Mouse (Mus musculus) heart, postnatal 14 days (tissue): ENCODE results near the gene Gdf11. TPM values are rescaled to one million over a fixed set of nuclear protein-coding genes. Genes with fewer than 3 reads are reported as not detected.

Source experiments
- DNase-seq, 2 experiments: peaks; one replicate each; pipeline ENCODE4 v3.0.0; 2021 to 2022
- intact Hi-C: fragments of 180-260 bp; cut with DNase I; formaldehyde crosslinking; loops from one replicate; pipeline ENCODE4 v1.15.1; 2025
- long read RNA-seq, 2 experiments: library from polyadenylated mRNA; stranded (forward); transcript quantifications; one replicate each; pipeline ENCODE4 v2.0.0; 2021
- total RNA-seq, 2 experiments: library from RNA; stranded (reverse); gene quantifications; 2 replicates each; pipeline ENCODE4 v1.2.3; 2021

Gene Gdf11
- total RNA-seq, result 1 to 10 TPM; 2.8 TPM
- long read RNA-seq, experiment 1, full-length matches to known transcripts, result 1 of 2 reads
- long read RNA-seq, experiment 1, partial matches to known transcripts, result 0 of 2 reads
- long read RNA-seq, experiment 1, other reads (novel, unspliced or antisense), result 1 of 2 reads
- long read RNA-seq, experiment 2, partial matches to known transcripts, result 0 of 2 reads
- long read RNA-seq, experiment 2, other reads (novel, unspliced or antisense), result 2 of 2 reads

DNA sequence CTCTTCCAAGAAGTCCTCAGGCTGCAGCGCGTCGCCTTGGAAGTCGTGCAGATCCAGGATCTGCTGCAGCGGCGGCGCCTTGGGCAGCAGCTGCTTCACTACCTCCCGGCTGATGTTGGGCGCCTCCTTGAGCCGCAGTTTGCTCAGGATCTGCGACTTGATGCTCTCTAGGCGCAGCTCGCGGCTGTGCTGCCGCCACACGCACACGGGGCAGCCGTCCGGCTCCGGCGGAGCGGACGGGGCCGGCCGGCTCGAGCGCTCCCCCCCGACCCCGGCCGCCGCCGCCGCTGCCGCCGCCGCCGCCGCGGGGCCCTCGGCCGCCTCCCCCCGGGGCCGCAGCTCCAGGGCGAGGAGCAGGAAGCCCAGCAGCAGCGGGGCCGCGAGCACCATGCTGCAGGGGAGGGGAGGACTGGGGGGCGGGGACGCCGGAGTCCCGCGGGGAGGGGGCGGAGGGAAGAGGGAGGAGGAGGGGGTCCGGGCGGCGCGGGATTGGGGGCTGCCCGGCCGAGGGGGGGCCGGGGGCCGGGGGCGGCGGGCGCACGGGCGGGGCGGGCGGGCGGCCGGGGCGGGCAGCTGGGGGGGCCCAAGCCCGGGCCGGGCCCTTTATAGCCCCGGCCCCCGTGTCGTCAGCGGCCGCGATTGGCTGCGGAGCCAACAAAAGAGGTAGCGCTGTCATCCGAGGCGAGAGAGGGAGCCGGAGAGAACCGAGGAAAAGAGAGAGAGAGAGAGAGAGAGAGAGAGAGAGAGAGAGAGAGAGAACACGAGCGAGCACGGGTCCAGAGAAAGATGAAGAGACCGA is at the start of gene Gdf11:
Gene Gdf11, minus strand, starts transcription at position 423 of the 799 bp plus-strand sequence.
- intact Hi-C loops, result no loop called here
- DNase-seq, result peak; percentile 67 to 69

- intact Hi-C loops, result no loop called here
- no peak for DNase-seq
Measured at GRCm38 (mm10) chr10:128940475-128941061, 49.0 kb upstream of the Gdf11 start.

DNA sequence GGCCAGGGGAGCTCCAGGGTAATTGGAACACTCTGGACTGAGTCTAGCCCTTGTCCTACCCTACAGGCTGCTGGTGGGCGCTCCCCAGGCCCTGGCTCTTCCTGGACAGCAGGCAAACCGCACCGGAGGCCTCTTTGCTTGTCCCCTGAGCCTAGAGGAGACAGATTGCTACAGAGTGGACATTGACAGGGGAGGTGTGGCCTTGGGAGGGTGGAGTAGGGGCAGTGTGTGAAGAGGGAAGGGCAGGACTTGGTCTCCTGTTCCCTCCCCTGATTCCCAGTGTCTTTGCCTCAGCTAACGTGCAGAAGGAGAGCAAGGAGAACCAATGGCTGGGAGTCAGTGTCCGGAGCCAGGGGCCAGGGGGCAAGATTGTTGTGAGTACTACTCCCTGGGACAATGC is 47.5 kb upstream of the Gdf11 start:
- DNase-seq, result no peak
- intact Hi-C loops, result no loop called here

GRCm38 (mm10) chr10:128938457-128938856 is 46.9 kb upstream of the Gdf11 start:
- DNase-seq, result peak; percentile 81 to 90
- intact Hi-C loops, result no loop called here

GRCm38 (mm10) chr10:128937756-128938390 is 46.4 kb upstream of the Gdf11 start:
- DNase-seq, result peak in 1 of 2 experiments; percentile 35
- intact Hi-C loops, result loop anchor here (2.0 kb wide), 1 partner anchor 25 kb away; no protein-coding TSS in a partner anchor

GRCm38 (mm10) chr10:128935826-128936440 is 44.4 kb upstream of the Gdf11 start:
- DNase-seq, result peak; percentile 51 to 63
- intact Hi-C loops, result loop anchor here (2.0 kb wide), 1 partner anchor 23 kb away; no protein-coding TSS in a partner anchor

DNA sequence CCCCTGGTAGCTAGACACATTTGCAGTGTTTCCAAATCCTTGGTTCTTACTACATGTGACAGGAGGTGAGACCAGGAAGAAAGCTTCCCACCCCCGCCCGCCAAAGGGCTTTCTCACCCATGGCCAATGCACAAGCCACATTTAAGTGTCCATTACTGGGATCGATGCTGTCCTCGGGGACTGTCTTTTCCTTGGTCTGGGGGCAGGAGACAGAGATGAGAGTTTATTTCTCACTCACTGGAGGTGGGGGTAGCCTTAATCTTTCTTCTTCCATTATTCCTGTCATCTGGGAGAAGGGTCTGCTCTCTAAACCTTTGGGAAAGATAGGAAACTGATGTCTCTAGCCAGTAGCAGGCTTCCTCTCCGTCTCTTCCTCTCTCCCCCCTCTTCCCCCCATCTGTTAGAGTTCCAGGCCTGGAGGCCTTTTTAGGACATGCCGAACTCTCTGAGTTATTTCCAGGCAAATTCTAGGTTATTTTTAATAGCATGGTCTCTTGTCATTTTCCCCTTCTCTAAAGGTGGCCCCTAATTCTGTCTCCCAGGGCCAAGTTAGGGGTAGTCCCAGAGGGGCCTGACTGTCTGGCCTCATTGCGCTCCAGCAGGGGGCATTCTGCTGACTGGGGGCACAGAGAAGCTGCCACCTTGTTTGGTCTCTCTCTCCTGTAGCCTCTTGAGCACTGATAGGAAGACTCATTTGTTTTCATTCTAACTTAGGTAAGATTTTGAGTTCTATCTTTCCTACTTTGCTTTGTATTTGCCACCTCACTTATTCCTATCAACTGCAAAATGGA is 43.7 kb upstream of the Gdf11 start:
- intact Hi-C loops, result no loop called here
- DNase-seq, result peak in 1 of 2 experiments; percentile 40

DNA sequence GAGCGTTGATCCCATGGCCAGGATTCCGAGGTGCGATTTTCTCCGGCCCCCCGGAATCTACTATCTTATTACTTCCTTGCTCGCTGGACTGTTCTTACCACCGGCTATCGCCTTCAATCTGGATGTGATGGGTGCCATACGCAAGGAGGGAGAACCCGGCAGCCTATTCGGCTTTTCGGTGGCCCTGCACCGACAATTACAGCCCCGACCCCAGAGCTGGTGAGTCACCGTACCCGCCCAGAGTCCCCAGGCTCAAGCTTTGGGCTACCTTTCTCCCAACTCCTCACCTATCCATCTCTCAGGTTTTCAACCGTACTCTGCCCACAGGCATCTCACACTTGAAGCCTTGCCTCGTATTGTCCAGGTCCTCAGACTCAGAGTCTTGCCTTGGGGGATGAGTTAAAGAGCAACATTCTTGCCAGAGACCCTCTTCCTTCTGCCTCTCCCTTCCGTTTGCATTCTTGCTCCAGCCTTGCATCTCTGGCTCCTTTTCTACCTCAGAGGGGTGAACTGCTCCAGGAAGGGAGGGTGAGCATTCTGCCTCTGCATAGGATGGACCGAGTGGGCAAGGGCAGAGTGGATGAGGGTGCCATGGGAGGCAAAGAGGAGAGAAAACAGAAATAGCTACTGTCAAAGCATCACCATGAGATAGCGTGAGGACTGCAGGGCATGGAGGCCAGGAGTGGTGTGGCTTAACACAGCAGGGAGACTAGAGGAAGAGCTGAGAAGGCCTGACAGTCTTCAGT is 42.6 kb upstream of the Gdf11 start:
- intact Hi-C loops, result no loop called here

GRCm38 (mm10) chr10:128933574-128933973 is 42.1 kb upstream of the Gdf11 start, which contains the start of gene Itga7:
TSS of gene Itga7 (plus strand) at chr10:128933818.
- intact Hi-C loops, result no loop called here
- peak; percentile 64 for DNase-seq

More for the DNA sequence above, 42.6 kb upstream of the Gdf11 start:
- no peak for DNase-seq

DNA sequence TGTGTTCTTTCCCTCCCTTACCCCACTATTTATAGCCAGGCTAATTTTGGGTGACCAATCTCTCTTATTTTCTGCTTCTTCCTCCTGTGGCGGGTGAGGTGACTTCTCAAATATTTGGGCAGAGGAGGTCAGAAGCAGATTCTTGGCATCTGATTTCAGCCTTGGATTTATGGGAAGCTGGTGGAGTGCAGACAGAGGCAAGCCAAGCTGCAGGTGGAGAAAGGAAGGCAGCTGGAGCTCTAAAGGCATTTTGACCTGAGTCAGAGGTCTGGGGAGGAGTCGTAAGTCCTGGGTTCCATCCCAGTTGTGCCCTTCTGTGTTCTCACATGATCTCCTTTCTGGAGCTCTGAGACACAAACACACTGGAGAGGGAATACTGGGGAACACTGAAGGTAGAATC is 39.9 kb upstream of the Gdf11 start:
- intact Hi-C loops, result no loop called here
- DNase-seq, result peak in 1 of 2 experiments; percentile 20

DNA sequence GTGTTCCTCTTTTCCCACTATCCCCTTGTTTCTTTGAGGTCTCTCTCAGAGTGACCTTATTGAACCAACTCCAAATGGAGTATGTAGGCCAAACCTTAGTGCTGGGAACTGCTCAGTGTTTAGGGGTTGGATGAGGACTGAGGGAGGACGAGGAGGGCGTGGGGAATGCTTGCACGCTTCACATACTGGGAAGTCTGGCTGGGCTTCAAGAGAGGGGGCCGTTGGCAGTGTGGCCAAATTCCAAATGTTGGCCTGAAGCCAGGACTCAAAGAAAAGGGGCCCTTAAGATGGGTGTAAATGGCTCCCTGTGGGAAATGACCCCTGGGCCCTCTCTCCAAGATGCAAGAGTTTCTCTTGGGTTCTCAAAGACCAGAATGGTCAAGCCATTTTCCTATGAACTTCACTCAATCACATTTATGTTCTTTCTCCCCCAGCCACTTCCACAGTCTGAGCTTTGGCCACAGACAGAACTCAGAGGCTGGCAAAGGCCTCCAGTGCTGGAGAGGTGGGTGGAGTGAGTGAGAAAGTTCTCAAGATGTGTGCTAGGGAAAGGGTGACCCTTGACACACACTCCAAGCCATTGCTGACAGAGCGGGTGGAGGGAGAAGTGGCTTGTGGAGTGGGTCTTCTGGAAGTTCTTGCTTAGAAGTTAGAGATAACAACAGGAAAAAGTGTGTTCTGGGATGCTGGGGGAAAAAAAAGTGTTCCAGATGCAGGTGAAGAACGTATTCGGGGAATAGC is 38.3 kb upstream of the Gdf11 start:
- intact Hi-C loops, result no loop called here
- peak in 1 of 2 experiments; percentile 35 for DNase-seq

GRCm38 (mm10) chr10:128928356-128928755 is 36.8 kb upstream of the Gdf11 start:
- intact Hi-C loops, result no loop called here
- peak in 1 of 2 experiments; percentile 22 for DNase-seq

DNA sequence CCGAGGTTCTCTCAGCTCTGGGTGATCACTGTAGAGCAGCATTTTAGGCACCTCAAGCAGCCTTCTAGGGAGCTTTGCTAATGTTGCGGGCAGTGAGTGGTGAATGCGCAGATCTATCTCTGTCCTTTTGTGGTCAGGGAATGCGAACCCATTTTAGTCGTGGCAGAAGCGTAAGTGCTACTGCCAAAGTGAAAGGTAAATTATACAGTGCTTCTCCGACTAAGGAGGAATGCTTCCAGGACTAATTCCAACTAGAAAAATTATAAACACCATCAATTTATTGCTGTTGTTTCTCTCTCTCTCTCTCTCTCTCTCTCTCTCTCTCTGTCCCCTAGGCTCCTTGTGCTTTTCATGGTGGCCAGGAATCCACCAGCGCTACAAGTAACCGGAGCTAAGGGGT is 32.4 kb upstream of the Gdf11 start, which contains the start of gene Bloc1s1:
Gene Bloc1s1, minus strand, starts transcription at position 101 of the 400 bp plus-strand sequence.
- intact Hi-C loops, result no loop called here
- DNase-seq, result no peak

DNA sequence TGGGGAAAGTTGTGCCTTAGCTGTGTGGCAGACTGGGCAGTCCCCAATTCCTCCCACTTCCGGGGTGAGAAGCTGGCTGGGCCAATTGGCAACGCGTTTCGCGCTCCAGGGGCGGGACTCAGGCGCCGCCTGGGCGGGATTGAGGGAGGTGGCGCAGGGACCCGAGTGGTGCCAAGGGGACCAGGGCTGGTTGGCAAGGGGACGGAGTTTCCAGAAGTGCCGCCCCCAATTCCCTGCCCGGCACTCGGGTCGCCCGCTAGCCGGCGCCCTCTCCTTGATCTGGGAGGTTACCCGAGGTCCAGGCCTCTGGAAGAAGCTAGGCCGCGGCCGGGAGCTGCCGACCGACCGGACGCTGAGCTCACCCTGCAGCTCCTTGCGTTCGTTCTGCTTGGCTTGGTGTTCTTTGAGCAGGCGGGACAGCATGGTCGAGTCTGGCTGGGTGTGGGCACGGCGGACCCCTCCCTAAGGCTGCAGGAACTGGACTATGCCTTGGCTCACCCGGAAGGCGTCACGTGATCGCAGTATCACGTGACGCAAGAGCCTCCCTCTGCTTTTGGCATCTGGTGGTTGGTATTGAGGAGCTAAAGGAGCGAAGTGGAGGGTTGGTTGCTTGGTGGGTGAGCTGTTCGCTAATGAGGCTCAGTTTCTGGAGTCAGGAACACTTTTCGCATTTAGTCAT is 31.6 kb upstream of the Gdf11 start:
- intact Hi-C loops, result no loop called here
- DNase-seq, result peak; percentile 94 to 97

DNA sequence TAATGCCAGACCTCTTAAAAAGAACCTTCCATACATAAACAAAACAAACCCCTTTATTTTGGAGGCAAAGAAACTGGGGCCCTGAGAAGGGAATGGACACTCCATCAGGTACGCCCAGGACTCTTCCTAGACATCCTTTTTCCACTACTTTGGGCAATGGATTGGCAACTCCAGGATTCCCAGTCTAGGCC is 31.2 kb upstream of the Gdf11 start, which contains the start of gene Rdh5:
Gene Rdh5, minus strand, starts transcription at position 67 of the 191 bp plus-strand sequence.
- DNase-seq, result no peak
- intact Hi-C loops, result no loop called here

- no peak for DNase-seq
- intact Hi-C loops, result no loop called here
Measured at GRCm38 (mm10) chr10:128921883-128922821, 30.6 kb upstream of the Gdf11 start.

GRCm38 (mm10) chr10:128921251-128921650 is 29.7 kb upstream of the Gdf11 start:
- intact Hi-C loops, result no loop called here
- no peak for DNase-seq
